Mouse (Mus musculus) embryonic fibroblast, embryonic 13.5 days (primary cell): ENCODE measurements at regions not wholly inside any gene's neighbourhood (a gene's known extent, or its start where the extent isn't known, plus 50 kb on each side); places are given as distances from the start of the nearest gene placed in this dataset.

Experiments
- CTCF ChIP-seq: IDR thresholded peaks from 2 replicates; pipeline ENCODE4 v1.5.1; 2011; ENCODE audit warnings: mild to moderate bottlenecking, control low read depth, low read length, moderate library complexity, borderline replicate concordance; ENCODE audit not compliant: insufficient read depth
- POLR2A ChIP-seq: IDR thresholded peaks from 2 replicates; pipeline ENCODE4 v1.6.1; 2011; ENCODE audit warnings: low read depth, mild to moderate bottlenecking, control low read depth, low read length, moderate library complexity

- TF ChIP-seq CTCF (no peak), POLR2A (no peak)
Observed at GRCm38 (mm10) chr4:33555966-33556365, 245.9 kb downstream of the Rngtt start.
